Mouse (Mus musculus): Measurements from ENCODE around the gene Gpc6.

The Gpc6 gene

GRCm38 (mm10) chr14:117239694-117240427 lies 314.7 kb downstream of the Gpc6 start:
- no peak for DNase-seq (ENCODE audit: low spot score)

GRCm38 (mm10) chr14:117245631-117246030 lies 320.5 kb downstream of the Gpc6 start:
- DNase-seq (ENCODE audit: low spot score): no peak

- DNase-seq (ENCODE audit: low spot score): no peak
Measured at GRCm38 (mm10) chr14:117256192-117256591, 331.1 kb downstream of the Gpc6 start.

GRCm38 (mm10) chr14:117265653-117266052 lies 340.5 kb downstream of the Gpc6 start:
- no peak for DNase-seq (ENCODE audit: low spot score)

GRCm38 (mm10) chr14:117267823-117268601 lies 342.9 kb downstream of the Gpc6 start:
- DNase-seq (ENCODE audit: low spot score): peak; percentile 63

- DNase-seq (ENCODE audit: low spot score): no peak
Measured at GRCm38 (mm10) chr14:117283631-117284030, 358.5 kb downstream of the Gpc6 start.

GRCm38 (mm10) chr14:117293746-117294145 lies 368.6 kb downstream of the Gpc6 start:
- DNase-seq (ENCODE audit: low spot score): no peak

GRCm38 (mm10) chr14:117296207-117296838 lies 371.2 kb downstream of the Gpc6 start:
- DNase-seq (ENCODE audit: low spot score): no peak

GRCm38 (mm10) chr14:117301019-117301418 lies 375.9 kb downstream of the Gpc6 start:
- no peak for DNase-seq (ENCODE audit: low spot score)

GRCm38 (mm10) chr14:117303901-117304722 lies 379.0 kb downstream of the Gpc6 start:
- DNase-seq (ENCODE audit: low spot score): no peak

- DNase-seq (ENCODE audit: low spot score): no peak
Measured at GRCm38 (mm10) chr14:117304723-117305010, 379.6 kb downstream of the Gpc6 start.

GRCm38 (mm10) chr14:117309997-117310520 lies 384.9 kb downstream of the Gpc6 start:
- no peak for DNase-seq (ENCODE audit: low spot score)

GRCm38 (mm10) chr14:117324214-117324613 lies 399.1 kb downstream of the Gpc6 start:
- no peak for DNase-seq (ENCODE audit: low spot score)

- no peak for DNase-seq (ENCODE audit: low spot score)
Measured at GRCm38 (mm10) chr14:117332256-117332655, 407.1 kb downstream of the Gpc6 start.

GRCm38 (mm10) chr14:117337271-117337670 lies 412.2 kb downstream of the Gpc6 start:
- DNase-seq (ENCODE audit: low spot score): no peak

- DNase-seq (ENCODE audit: low spot score): peak; percentile 64
Measured at GRCm38 (mm10) chr14:117340549-117340948, 415.4 kb downstream of the Gpc6 start.

- no peak for DNase-seq (ENCODE audit: low spot score)
Measured at GRCm38 (mm10) chr14:117344505-117344904, 419.4 kb downstream of the Gpc6 start.

GRCm38 (mm10) chr14:117346372-117346885 lies 421.3 kb downstream of the Gpc6 start:
- no peak for DNase-seq (ENCODE audit: low spot score)

GRCm38 (mm10) chr14:117351296-117351695 lies 426.2 kb downstream of the Gpc6 start:
- DNase-seq (ENCODE audit: low spot score): no peak

- no peak for DNase-seq (ENCODE audit: low spot score)
Measured at GRCm38 (mm10) chr14:117361155-117361964, 436.2 kb downstream of the Gpc6 start.

GRCm38 (mm10) chr14:117361965-117362309 lies 436.8 kb downstream of the Gpc6 start:
- DNase-seq (ENCODE audit: low spot score): no peak
